Mouse (Mus musculus) heart, postnatal 10 days (tissue): ENCODE measurements around the gene Smco3. TPM values are rescaled to one million over a fixed set of nuclear protein-coding genes. Genes with fewer than 3 reads are reported as not detected.

ENCODE experiments used
- DNase-seq, 2 experiments: peaks; one replicate each; pipeline ENCODE4 v3.0.0; 2021
- intact Hi-C: fragments of 180-260 bp; cut with DNase I; formaldehyde crosslinking; loops from one replicate; pipeline ENCODE4 v1.15.1; 2025
- microRNA-seq, 2 experiments: library from miRNA; unstranded; fragments of <30 nt; microRNA quantifications; one replicate each; pipeline ENCODE4 v1.2.0; 2022
- total RNA-seq, 2 experiments: library from RNA; stranded (reverse); gene quantifications; 2 replicates each; pipeline ENCODE4 v1.2.3; 2021

The Smco3 gene
- total RNA-seq, 2 experiments from 2014 or later = 0.17 TPM

- DNase-seq = no peak
These were observed 53.8 kb downstream of the Smco3 start, which contains the start of gene Gucy2c for GRCm38 (mm10) chr6:136781377-136781986. Gene Gucy2c, minus strand, starts transcription at chr6:136781765.

More at GRCm38 (mm10) chr6:136781377-136781986, 53.8 kb downstream of the Smco3 start, which contains the start of gene Gucy2c:
- intact Hi-C loops = no loop called here

Small RNA genes within 50 kb of the gene (microRNA-seq; reads per million reads assigned to microRNA genes)
- gene Gm44364 = 0 reads per million in 2 experiments

Other genes starting within 250 kb of the Smco3 start
- 10 to 100 TPM; 34.2 to 37.9 TPM for gene Plbd1, start 173.5 kb downstream of the Smco3 start, total RNA-seq
- gene Gucy2c, start 53.7 kb downstream of the Smco3 start, total RNA-seq = not detected
- gene Hist4h4, start 31.0 kb downstream of the Smco3 start, total RNA-seq = 10 to 100 TPM; 20.5 to 22.3 TPM
- gene H2afj, start 27.2 kb downstream of the Smco3 start, total RNA-seq = 10 to 100 TPM; 35.3 to 42.5 TPM
- gene BC049715, start 7.8 kb downstream of the Smco3 start, total RNA-seq = 1 to 10 TPM; 1.0 to 1.8 TPM
- gene Wbp11, start 7.2 kb downstream of the Smco3 start, total RNA-seq = 10 to 100 TPM; 79.6 to 85.0 TPM
- gene Art4, start 22.3 kb upstream of the Smco3 start, total RNA-seq = 10 to 100 TPM; 11.9 to 13.2 TPM
- 100 to 1,000 TPM; 312 to 380 TPM for gene Mgp, start 40.4 kb upstream of the Smco3 start, total RNA-seq
- gene Erp27, start 86.7 kb upstream of the Smco3 start, total RNA-seq = not detected
- not detected for gene Pde6h, start 88.4 kb upstream of the Smco3 start, total RNA-seq
- 10 to 100 TPM; 37.4 to 45.4 TPM for gene Arhgdib, start 106.4 kb upstream of the Smco3 start, total RNA-seq